Mouse (Mus musculus) C2C12 (cell line): ENCODE results near the gene Crhr1. TPM values are rescaled to one million over a fixed set of nuclear protein-coding genes. Genes with fewer than 3 reads are reported as not detected.

Experiments
- H3K27me3 ChIP-seq: one replicate; pipeline ENCODE4 v1.6.1; 2011; ENCODE audit not compliant: control insufficient read depth, insufficient read depth, insufficient read length
- H3K36me3 ChIP-seq: one replicate; pipeline ENCODE4 v1.6.1; 2011; ENCODE audit not compliant: control insufficient read depth, insufficient read depth
- H3K4me3 ChIP-seq: one replicate; pipeline ENCODE4 v1.5.1; 2011; ENCODE audit warnings: mild to moderate bottlenecking, control low read depth; ENCODE audit not compliant: poor library complexity, insufficient read depth, severe bottlenecking
- H3K79me2 ChIP-seq: one replicate; pipeline ENCODE4 v1.6.1; 2011; ENCODE audit not compliant: control insufficient read depth, insufficient read depth
- H3K79me3 ChIP-seq: one replicate; pipeline ENCODE4 v1.6.1; 2011; ENCODE audit warnings: low read depth, control low read depth
- H3ac ChIP-seq: one replicate; pipeline ENCODE3; 2011; ENCODE audit warnings: low read depth; ENCODE audit not compliant: control insufficient read depth, insufficient read length
- CEBPB ChIP-seq: IDR thresholded peaks from one replicate; pipeline ENCODE4 v1.6.1; 2011; ENCODE audit warnings: low read depth, mild to moderate bottlenecking, control low read depth, moderate library complexity
- CTCF ChIP-seq: IDR thresholded peaks from one replicate; pipeline ENCODE4 v1.5.1; 2011; ENCODE audit not compliant: control insufficient read depth, insufficient read depth, insufficient read length
- FOSL1 ChIP-seq: IDR thresholded peaks from one replicate; pipeline ENCODE4 v1.8.0; 2011; ENCODE audit warnings: mild to moderate bottlenecking, low read length; ENCODE audit not compliant: poor library complexity, insufficient read depth, severe bottlenecking
- MAX ChIP-seq: IDR thresholded peaks from one replicate; pipeline ENCODE4 v1.6.1; 2011; ENCODE audit warnings: mild to moderate bottlenecking, control low read depth
- MYOD1 ChIP-seq: IDR thresholded peaks from one replicate; pipeline ENCODE4 v1.6.1; 2011; ENCODE audit warnings: low read depth; ENCODE audit not compliant: control insufficient read depth, insufficient read length
- MYOG ChIP-seq: IDR thresholded peaks from one replicate; pipeline ENCODE4 v1.6.1; 2011; ENCODE audit not compliant: control insufficient read depth, insufficient read length; ENCODE audit errors: extremely low read depth
- USF1 ChIP-seq: IDR thresholded peaks from one replicate; pipeline ENCODE4 v1.6.1; 2011; ENCODE audit warnings: low read depth, mild to moderate bottlenecking, control low read depth, moderate library complexity
- polyA plus RNA-seq: library from polyadenylated mRNA; unstranded; fragments of >200 nt; fragmentation: generic; extraction: Trizol; gene quantifications from one replicate; pipeline ENCODE4 v1.2.1, GENCODE M21; 2012; ENCODE audit warnings: missing spikeins

The Crhr1 gene
- polyA plus RNA-seq, 1 experiment, result not detected

DNA sequence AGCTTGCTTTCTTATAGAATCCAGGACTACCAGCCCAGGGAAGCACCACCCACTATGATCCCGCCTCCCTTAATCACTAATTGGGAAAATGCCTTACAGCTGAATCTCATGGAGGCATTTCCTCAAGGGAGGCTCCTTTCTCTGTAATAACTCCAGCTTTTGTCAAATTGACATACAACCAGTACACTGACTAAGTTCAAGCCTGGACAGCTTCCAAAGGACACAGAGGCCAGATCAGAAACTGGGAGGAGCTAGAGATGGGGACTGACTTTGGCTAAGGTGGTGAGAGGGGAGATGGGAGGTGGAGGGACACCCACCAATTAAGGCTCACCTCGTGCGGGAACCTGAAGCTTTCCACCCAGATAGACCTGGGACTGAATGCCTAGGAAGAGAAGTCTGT lies 37.5 kb upstream of the Crhr1 start:
- Histone ChIP-seq H3K36me3 (no peaks in the 10 kb centered on the region), H3K4me3 (no peak overlapping the region), H3ac (no peak overlapping the region), H3K79me3 (no peaks in the 10 kb centered on the region), H3K79me2 (no peaks in the 10 kb centered on the region), H3K27me3 (peaks cover 33% of the 10 kb centered on the region)
- TF ChIP-seq USF1 (no peak), MAX (no peak), MYOD1 (no peak), MYOG (no peak), CEBPB (no peak), FOSL1 (no peak), CTCF (no peak)

DNA sequence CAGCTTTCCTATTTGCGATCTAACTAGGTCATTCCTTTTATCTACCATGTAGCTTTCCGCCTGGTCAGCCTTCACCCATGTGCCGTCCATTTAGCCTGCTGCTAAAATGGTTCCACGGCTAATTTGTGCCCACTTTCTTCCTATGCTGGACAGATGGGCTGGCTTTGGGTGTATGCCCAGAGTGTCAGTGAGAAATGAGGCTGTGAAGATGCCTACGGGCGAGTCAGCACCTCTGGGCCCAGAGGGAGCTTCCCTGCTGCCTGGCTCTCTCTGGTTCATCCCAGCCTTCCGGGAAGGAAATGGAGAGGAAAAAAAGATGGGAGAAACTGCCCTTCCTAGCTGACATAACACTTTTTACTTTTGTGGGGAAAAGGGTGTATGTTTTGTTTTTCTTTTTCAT lies 36.1 kb upstream of the Crhr1 start:
- Histone ChIP-seq H3K4me3 (no peak overlapping the region), H3K27me3 (peaks cover 46% of the 10 kb centered on the region)
- TF ChIP-seq FOSL1 (no peak), CTCF (no peak), USF1 (no peak), CEBPB (no peak), MAX (no peak), MYOD1 (no peak), MYOG (no peak)

DNA sequence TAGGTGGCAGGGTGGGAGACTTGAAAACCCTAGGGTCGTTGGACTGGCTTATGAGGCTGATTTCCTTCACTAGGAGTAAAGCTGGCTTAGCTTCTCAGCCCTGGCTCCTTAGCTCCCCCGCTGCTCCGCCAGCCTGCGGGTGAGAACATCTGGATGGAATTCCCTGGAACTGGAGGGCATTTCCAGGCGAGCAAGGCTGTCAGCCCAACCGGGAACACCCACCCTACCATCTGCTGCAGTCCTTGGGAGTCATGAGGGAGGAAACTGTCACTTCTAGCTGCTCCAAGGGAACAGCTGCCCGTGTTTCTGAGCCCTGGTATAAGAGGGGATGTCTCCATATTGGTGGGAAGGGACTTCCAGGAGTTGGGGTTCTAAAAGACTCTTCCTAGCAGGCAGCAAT lies 33.1 kb upstream of the Crhr1 start:
- H3K27me3 ChIP-seq, result peaks cover 73% of the 10 kb centered on the region
- no peak for TF ChIP-seq MYOG
- TF ChIP-seq CTCF, result no peak
- TF ChIP-seq CEBPB, result no peak
- TF ChIP-seq MAX, result no peak
- no peak for TF ChIP-seq USF1
- no peak for TF ChIP-seq FOSL1
- TF ChIP-seq MYOD1, result no peak
- no peaks in the 10 kb centered on the region for H3K79me2 ChIP-seq
- no peak overlapping the region for H3K4me3 ChIP-seq
- H3ac ChIP-seq, result no peak overlapping the region
- H3K36me3 ChIP-seq, result no peaks in the 10 kb centered on the region
- no peaks in the 10 kb centered on the region for H3K79me3 ChIP-seq

More for the DNA sequence above, 36.1 kb upstream of the Crhr1 start:
- no peaks in the 10 kb centered on the region for H3K36me3 ChIP-seq
- no peaks in the 10 kb centered on the region for H3K79me2 ChIP-seq
- H3K79me3 ChIP-seq, result no peaks in the 10 kb centered on the region
- H3ac ChIP-seq, result no peak overlapping the region

DNA sequence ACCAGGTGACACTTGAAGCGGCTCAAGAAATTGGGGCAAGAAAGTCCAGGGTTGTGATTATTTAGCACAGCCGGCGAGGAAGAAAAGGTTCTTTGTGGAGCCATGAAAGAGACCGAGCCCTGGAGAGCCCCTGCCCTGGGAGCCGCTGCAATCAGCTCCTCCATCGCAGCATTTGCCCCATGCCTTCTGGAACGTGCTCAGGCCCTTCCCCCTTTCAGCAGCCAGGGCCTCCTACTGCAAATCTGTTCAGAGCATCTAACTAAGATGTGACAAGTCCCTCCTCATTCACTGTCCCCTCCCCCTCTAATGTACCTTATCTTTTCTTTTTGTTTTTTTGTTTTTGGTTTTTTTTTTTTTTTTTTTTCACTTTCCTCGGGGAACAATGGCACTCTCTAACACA lies 30.0 kb upstream of the Crhr1 start:
- Histone ChIP-seq H3K79me2 (no peaks in the 10 kb centered on the region), H3K27me3 (peaks cover 84% of the 10 kb centered on the region), H3K79me3 (no peaks in the 10 kb centered on the region), H3K36me3 (no peaks in the 10 kb centered on the region), H3K4me3 (no peak overlapping the region), H3ac (no peak overlapping the region)
- no peak for TF ChIP-seq FOSL1

DNA sequence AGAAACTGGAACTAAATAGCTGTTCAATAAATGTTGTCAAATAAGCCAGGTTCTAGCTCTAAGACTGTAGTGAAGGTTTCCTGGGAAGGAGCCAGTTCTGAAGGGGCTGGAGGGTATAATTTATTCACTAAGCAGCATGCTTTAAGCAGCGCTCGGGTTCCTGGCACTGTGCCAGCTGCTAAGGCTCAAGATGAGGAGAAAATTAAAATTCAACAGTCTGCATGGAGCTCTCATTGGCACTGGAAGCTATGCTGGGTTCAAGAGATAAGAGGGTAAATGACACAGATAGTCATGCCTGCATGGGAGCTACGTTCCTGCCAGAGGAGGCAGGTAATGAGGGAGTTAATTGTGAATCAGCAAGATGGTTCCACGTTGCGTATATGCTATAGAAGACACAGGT lies 26.3 kb upstream of the Crhr1 start:
- no peaks in the 10 kb centered on the region for H3K36me3 ChIP-seq
- H3K27me3 ChIP-seq, result peaks cover 68% of the 10 kb centered on the region
- H3ac ChIP-seq, result no peak overlapping the region
- no peaks in the 10 kb centered on the region for H3K79me3 ChIP-seq
- H3K4me3 ChIP-seq, result no peak overlapping the region
- TF ChIP-seq MYOG (no peak), USF1 (no peak), CTCF (no peak), CEBPB (no peak), MYOD1 (no peak), MAX (no peak), FOSL1 (no peak)
- H3K79me2 ChIP-seq, result no peaks in the 10 kb centered on the region

DNA sequence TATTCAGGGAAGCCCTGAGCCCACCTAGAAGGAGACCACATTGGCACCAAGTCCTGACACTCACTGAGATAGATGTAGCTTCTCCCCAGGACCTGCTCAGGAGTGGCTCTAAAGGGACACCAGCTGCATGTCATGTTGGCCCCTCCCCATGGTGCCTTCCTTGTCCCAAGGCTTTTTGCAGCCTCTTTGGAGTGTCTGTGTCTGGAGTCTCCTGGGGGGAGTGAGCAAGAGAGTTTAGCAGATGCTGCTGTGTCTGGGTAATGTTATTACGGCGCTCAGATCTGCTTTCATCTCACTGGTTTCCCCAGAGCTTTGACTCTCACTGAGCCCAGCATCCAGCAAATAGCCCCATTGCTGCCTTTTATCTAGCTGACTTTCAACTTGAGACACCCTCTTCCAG lies 25.7 kb upstream of the Crhr1 start:
- Histone ChIP-seq H3K27me3 (peaks cover 62% of the 10 kb centered on the region), H3ac (no peak overlapping the region), H3K4me3 (no peak overlapping the region), H3K36me3 (no peaks in the 10 kb centered on the region), H3K79me2 (no peaks in the 10 kb centered on the region), H3K79me3 (no peaks in the 10 kb centered on the region)
- TF ChIP-seq CTCF (no peak), MAX (no peak)

DNA sequence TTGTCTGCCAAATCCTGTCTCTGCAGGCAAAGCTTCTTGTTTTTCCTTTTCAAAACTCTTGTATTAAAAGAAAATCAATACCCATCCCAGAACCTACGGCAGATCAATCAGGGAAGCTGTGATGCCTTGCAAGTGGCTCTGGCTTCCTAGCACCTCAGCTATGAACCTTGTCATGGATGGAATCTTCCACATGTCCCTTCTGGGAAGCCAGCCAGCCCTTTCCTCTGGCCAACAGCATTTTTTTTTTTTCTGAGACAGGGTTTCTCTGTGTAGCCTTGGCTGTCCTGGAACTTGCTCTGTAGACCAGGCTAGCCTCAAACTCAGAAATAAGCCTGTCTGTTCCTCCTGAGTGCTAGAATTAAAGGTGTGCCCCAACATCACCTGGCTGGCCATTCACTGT lies 22.3 kb upstream of the Crhr1 start:
- H3K79me3 ChIP-seq, result no peaks in the 10 kb centered on the region
- TF ChIP-seq FOSL1 (no peak), MYOG (no peak), MYOD1 (no peak), CTCF (no peak), CEBPB (no peak), MAX (no peak), USF1 (no peak)
- no peak overlapping the region for H3ac ChIP-seq
- no peaks in the 10 kb centered on the region for H3K79me2 ChIP-seq
- H3K27me3 ChIP-seq, result peaks cover 34% of the 10 kb centered on the region
- no peaks in the 10 kb centered on the region for H3K36me3 ChIP-seq
- no peak overlapping the region for H3K4me3 ChIP-seq
